In genomic region chr4:117095551-117096452, GRCm38 (mm10) we compare ENCODE assay signal across 8 mouse cellular contexts. TPM values are rescaled to one million over a fixed set of nuclear protein-coding genes. Genes with fewer than 3 reads are reported as not detected.
A peak's percentile ranks its signal among the peaks of the same experiment; 100 is the strongest.
DNase-seq lines count a peak whose midpoint lies in the region; ATAC-seq and TF ChIP-seq lines count a peak whose summit lies in the region.

Gene Ptch2, plus strand, starts transcription at chr4:117096075.

- H3K9me3 ChIP-seq in CH12.LX (replicated peaks; ENCODE audit: low read length): no peaks in the 10 kb centered on the region
- no peaks in the 10 kb centered on the region for H3K9me3 ChIP-seq in forebrain, embryonic 12.5 days
- H3K9me3 ChIP-seq in heart, embryonic 15.5 days (replicated peaks): no peaks in the 10 kb centered on the region
- H3K9me3 ChIP-seq in liver, embryonic 15.5 days (replicated peaks): no peaks in the 10 kb centered on the region
- H3K9me3 ChIP-seq in neural tube, embryonic 13.5 days: no peaks in the 10 kb centered on the region

- H3K27me3 ChIP-seq in CH12.LX (replicated peaks): no peaks in the 10 kb centered on the region
- peaks cover 33% of the 10 kb centered on the region for H3K27me3 ChIP-seq in forebrain, embryonic 12.5 days
- H3K27me3 ChIP-seq in heart, embryonic 15.5 days: 0 out of 2 replicates have a peak, but pooled peaks cover 5% of the 10 kb centered on the region
- peaks cover 55% of the 10 kb centered on the region for H3K27me3 ChIP-seq in liver, embryonic 15.5 days
- peaks cover 25% of the 10 kb centered on the region for H3K27me3 ChIP-seq in neural tube, embryonic 13.5 days

- no peaks in the 10 kb centered on the region for H3K79me2 ChIP-seq in CH12.LX (replicated peaks; ENCODE audit: control insufficient read depth, extremely low read depth, insufficient read depth, poor library complexity, severe bottlenecking)

- TF ChIP-seq POLR2A in CH12.LX (IDR thresholded peaks at IDR 0.05; ENCODE audit: low read depth, low read length): no peak
- TF ChIP-seq POLR2A in bone marrow, adult 2 months (IDR thresholded peaks at IDR 0.05; ENCODE audit: borderline replicate concordance, control insufficient read depth, low read depth, low read length): no peak

- DNase-seq in CH12.LX (ENCODE audit: extremely low read depth): no peak
- peak; percentile 90 for DNase-seq in kidney, postnatal 14 days
- DNase-seq in thymus, postnatal 14 days: peak; percentile 85

- H3K9ac ChIP-seq in CH12.LX (ENCODE audit: insufficient read depth, low read depth): no peak within 1 kb of the TSS
- H3K9ac ChIP-seq in forebrain, embryonic 12.5 days: peak within 1 kb of the TSS; percentile 58
- peak within 1 kb of the TSS; percentile 54 for H3K9ac ChIP-seq in heart, embryonic 15.5 days
- no peak within 1 kb of the TSS for H3K9ac ChIP-seq in liver, embryonic 15.5 days
- H3K9ac ChIP-seq in neural tube, embryonic 13.5 days: peak within 1 kb of the TSS; percentile 79

- peak within 1 kb of the TSS; percentile 61; the same call in 1 of the 2 replicates for H3K4me2 ChIP-seq in CH12.LX (ENCODE audit: insufficient read depth, low read depth, poor library complexity, severe bottlenecking)
- peak within 1 kb of the TSS; percentile 84 for H3K4me2 ChIP-seq in forebrain, embryonic 12.5 days
- peak within 1 kb of the TSS; percentile 94 for H3K4me2 ChIP-seq in heart, embryonic 15.5 days
- H3K4me2 ChIP-seq in liver, embryonic 15.5 days: peak within 1 kb of the TSS; percentile 67
- H3K4me2 ChIP-seq in neural tube, embryonic 13.5 days: peak within 1 kb of the TSS; percentile 86

- no peak within 1 kb of the TSS for H3K27ac ChIP-seq in CH12.LX (ENCODE audit: insufficient read depth, low read depth)
- no peak within 1 kb of the TSS for H3K27ac ChIP-seq in bone marrow, adult 2 months (ENCODE audit: control insufficient read depth, insufficient read depth, low read depth, low read length, poor library complexity)
- peak within 1 kb of the TSS; percentile 75 for H3K27ac ChIP-seq in forebrain, embryonic 12.5 days
- peak within 1 kb of the TSS; percentile 67 for H3K27ac ChIP-seq in heart, embryonic 15.5 days
- 0 out of 2 replicates have a peak within 1 kb of the TSS, but pooled peaks have one; percentile 8 for H3K27ac ChIP-seq in liver, embryonic 15.5 days (replicated peaks)
- H3K27ac ChIP-seq in neural tube, embryonic 13.5 days (replicated peaks): peak within 1 kb of the TSS; percentile 76

- TF ChIP-seq CTCF in CH12.LX (conservative IDR thresholded peaks at IDR 0.05 in 1 of 2, IDR thresholded peaks at IDR 0.05 in 1 of 2; ENCODE audit: low read depth in 2 of 2, low read length in 2 of 2): peak in 1 of 2 experiments; percentile 27; a peak in 2 of 4 replicates
- TF ChIP-seq CTCF in bone marrow, adult 2 months (IDR thresholded peaks at IDR 0.05; ENCODE audit: control insufficient read depth, insufficient read depth, low read length): no peak

- no peak; the same call in 1 of the 2 replicates for TF ChIP-seq RAD21 in CH12.LX (IDR thresholded peaks at IDR 0.05; ENCODE audit: low read depth, low read length)

- WGBS in bone marrow, adult 2 months: 1% methylated on average over 50 of the region's 50 CpGs
- under 1% methylated on average over 49 of the region's 50 CpGs for WGBS in forebrain, embryonic 12.5 days
- WGBS in heart, embryonic 15.5 days: 1% methylated on average over 49 of the region's 50 CpGs
- 2% methylated on average over 50 of the region's 50 CpGs for WGBS in liver, embryonic 15.5 days (ENCODE audit: insufficient replicate concordance)
- WGBS in neural tube, embryonic 13.5 days: 1% methylated on average over 46 of the region's 50 CpGs

- no peak for TF ChIP-seq EP300 in CH12.LX (IDR thresholded peaks at IDR 0.05; ENCODE audit: low read length)

- no peaks in the 10 kb centered on the region for H3K4me1 ChIP-seq in CH12.LX (ENCODE audit: control insufficient read depth in 1 of 2, insufficient read depth in 2 of 2)
- peaks cover 6% of the 10 kb centered on the region; the same call in 1 of the 2 replicates for H3K4me1 ChIP-seq in bone marrow, adult 2 months (ENCODE audit: control insufficient read depth, insufficient read depth, low read length)
- peaks cover 32% of the 10 kb centered on the region for H3K4me1 ChIP-seq in forebrain, embryonic 12.5 days
- H3K4me1 ChIP-seq in heart, embryonic 15.5 days (replicated peaks): peaks cover 18% of the 10 kb centered on the region
- peaks cover 20% of the 10 kb centered on the region for H3K4me1 ChIP-seq in liver, embryonic 15.5 days (replicated peaks)
- H3K4me1 ChIP-seq in neural tube, embryonic 13.5 days (replicated peaks): peaks cover 33% of the 10 kb centered on the region

- no peaks in the 10 kb centered on the region for H3K36me3 ChIP-seq in CH12.LX (replicated peaks in 1 of 2; ENCODE audit: control insufficient read depth in 1 of 2, insufficient read depth in 1 of 2, low read length in 1 of 2)
- no peaks in the 10 kb centered on the region for H3K36me3 ChIP-seq in forebrain, embryonic 12.5 days (replicated peaks)
- no peaks in the 10 kb centered on the region for H3K36me3 ChIP-seq in heart, embryonic 15.5 days
- H3K36me3 ChIP-seq in liver, embryonic 15.5 days (replicated peaks): no peaks in the 10 kb centered on the region
- H3K36me3 ChIP-seq in neural tube, embryonic 13.5 days: 0 out of 2 replicates have a peak, but pooled peaks cover 6% of the 10 kb centered on the region

- dilution Hi-C loops in CH12.LX (cut with MboI; ENCODE audit: extremely low pct_ligation_motif_present, extremely low pct_unique_long_range_greater_than_20kb, low sequenced_read_pairs): no loop called here

- ATAC-seq in forebrain, embryonic 12.5 days (ENCODE audit: low FRiP score): peak; percentile 93
- peak; percentile 71; the same call in 1 of the 2 replicates for ATAC-seq in heart, embryonic 15.5 days (replicated peaks; ENCODE audit: insufficient number of reproducible peaks, insufficient read depth, low FRiP score, low read depth)
- ATAC-seq in liver, embryonic 15.5 days (ENCODE audit: insufficient read depth): peak; percentile 44
- ATAC-seq in neural tube, embryonic 13.5 days (ENCODE audit: low read depth): peak; percentile 88

- in situ Hi-C loops in CH12.LX (cut with MboI; ENCODE audit: low pct_ligation_motif_present, low pct_unique_long_range_greater_than_20kb, low sequenced_read_pairs): no loop called here

- H3K4me3 ChIP-seq in CH12.LX (replicated peaks in 1 of 3; ENCODE audit: low read depth in 2 of 3, low read length in 2 of 3, poor library complexity in 1 of 3): peak within 1 kb of the TSS in 1 of 3 experiments; percentile 32
- H3K4me3 ChIP-seq in bone marrow, adult 2 months (replicated peaks; ENCODE audit: control insufficient read depth, low read depth, low read length): peak within 1 kb of the TSS; percentile 52
- peak within 1 kb of the TSS; percentile 55 for H3K4me3 ChIP-seq in forebrain, embryonic 12.5 days (replicated peaks)
- H3K4me3 ChIP-seq in heart, embryonic 15.5 days: peak within 1 kb of the TSS; percentile 60
- H3K4me3 ChIP-seq in liver, embryonic 15.5 days (replicated peaks): peak within 1 kb of the TSS; percentile 47
- peak within 1 kb of the TSS; percentile 72 for H3K4me3 ChIP-seq in neural tube, embryonic 13.5 days

TF ChIP-seq in CH12.LX, 34 proteins besides CTCF, POLR2A, EP300 and RAD21:
- TF ChIP-seq SIN3A (IDR thresholded peaks at IDR 0.05; ENCODE audit: low read length): no peak
- TF ChIP-seq E2F4 (IDR thresholded peaks at IDR 0.05; ENCODE audit: insufficient replicate concordance, low read depth, low read length): no peak
TF ChIP-seq in CH12.LX: peak in this region for 0.

RNA-seq across cellular contexts. Expression of gene Ptch2, which starts in this region (rescaled TPM):
- total RNA-seq in CH12.LX (2012; rRNA removed) (0.04 and 0.21 TPM in 2 replicates), CH12.LX (2014; rRNA removed) (not detected in 2 replicates)
- 0.46 and 0.79 TPM in 2 replicates for polyA plus RNA-seq in CH12.LX (2012; ENCODE audit: insufficient read length, low read depth)
- polyA plus RNA-seq in bone marrow, adult 2 months (2011; ENCODE audit: insufficient read depth, insufficient read length, low replicate concordance, missing spikeins): 1.5 and 2.8 TPM in 2 replicates
- 5.9 and 6.7 TPM in 2 replicates for polyA plus RNA-seq in forebrain, embryonic 12.5 days (2016; fragmentation: Nextera tagmentation; extraction: Ambion mirVana)
- polyA plus RNA-seq in heart, embryonic 15.5 days (2015; fragmentation: Nextera tagmentation; extraction: Ambion mirVana): 1.6 and 3.1 TPM in 2 replicates
- 0.56 and 0.66 TPM in 2 replicates for polyA plus RNA-seq in liver, embryonic 15.5 days (2015; fragmentation: Nextera tagmentation; extraction: Ambion mirVana)
- 6.4 and 7.4 TPM in 2 replicates for polyA plus RNA-seq in neural tube, embryonic 13.5 days (2015; fragmentation: Nextera tagmentation; extraction: Ambion mirVana)

Comparison
In these comparisons a context has a peak if more than half of its experiments do, and no peak if none do; other contexts are left out.
1. Peak in ATAC-seq, H3K4me3 ChIP-seq, H3K27ac ChIP-seq and H3K4me2 ChIP-seq in liver, embryonic 15.5 days; RNA of the gene not detected or under 1 TPM.
2. H3K27ac ChIP-seq: peak in forebrain, embryonic 12.5 days (single experiment), heart, embryonic 15.5 days (single experiment) and neural tube, embryonic 13.5 days (single experiment); none in CH12.LX (single experiment) and bone marrow, adult 2 months (single experiment).
3. H3K9ac ChIP-seq: peak in forebrain, embryonic 12.5 days (single experiment), heart, embryonic 15.5 days (single experiment) and neural tube, embryonic 13.5 days (single experiment); none in CH12.LX (single experiment) and liver, embryonic 15.5 days (single experiment).
4. Peak in every context shown above with its lines, with median percentiles within 50 percentile points of each other: H3K4me2 ChIP-seq and ATAC-seq.